Mouse (Mus musculus) cerebellum, postnatal 10 days (tissue): ENCODE data around the gene Dnaaf3.
"Not testable (repeated sequence)": the region's sequence is repeated elsewhere in the genome, so short reads cannot be mapped to it uniquely, and the experiment has no call there.

ENCODE experiments used
- DNase-seq, 2 experiments: peaks; one replicate each; pipeline ENCODE4 v3.0.0; 2021; ENCODE audit warnings: mixed read lengths in 2 of 2

Gene Dnaaf3

GRCm38 (mm10) chr7:4532005-4532729, at the start of gene Dnaaf3:
Gene Dnaaf3 (minus strand): TSS chr7:4532453.
- DNase-seq, result peak; percentile 56 to 64

DNA sequence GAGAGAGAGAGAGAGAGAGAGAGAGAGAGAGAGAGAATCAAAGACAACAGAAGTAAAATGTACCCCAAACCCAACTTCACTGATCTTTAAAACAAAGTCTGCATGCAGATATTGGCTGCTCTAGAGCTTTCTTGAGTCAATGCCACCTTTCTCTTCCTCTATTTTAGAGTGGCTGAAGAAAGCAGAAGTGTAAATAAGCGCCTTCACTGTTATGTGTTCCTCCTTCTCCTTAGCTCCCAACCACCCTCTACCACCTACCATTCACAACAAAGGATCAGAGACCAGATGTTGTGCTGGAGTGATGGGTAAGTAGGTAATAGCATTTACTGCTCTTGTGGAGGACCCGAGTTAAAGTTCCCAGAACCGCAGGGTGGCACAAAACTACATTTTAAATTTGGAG, 49.2 kb upstream of the Dnaaf3 start:
- DNase-seq, result not testable (repeated sequence)

- not testable (repeated sequence) for DNase-seq
Observed at GRCm38 (mm10) chr7:4572361-4572760, 40.1 kb upstream of the Dnaaf3 start.

DNA sequence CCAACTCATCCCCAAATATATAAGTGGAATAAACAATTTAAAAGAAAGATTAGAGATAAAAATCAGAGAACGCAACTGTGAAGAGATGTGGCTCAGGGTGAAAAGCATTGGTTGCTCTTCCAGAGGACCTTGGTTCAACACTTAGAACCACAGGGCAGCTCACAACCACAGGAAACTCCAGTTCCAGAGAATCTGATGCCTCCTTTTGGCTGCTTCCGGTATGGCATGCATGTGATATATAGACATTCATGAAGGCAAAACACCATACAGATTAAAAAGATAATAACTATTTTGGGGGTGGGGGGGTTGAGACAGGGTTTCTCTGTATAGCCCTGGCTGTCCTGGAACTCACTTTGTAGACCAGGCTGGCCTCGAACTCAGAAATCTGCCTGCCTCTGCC, 30.4 kb upstream of the Dnaaf3 start:
- peak in 1 of 2 experiments; percentile 22 for DNase-seq

DNA sequence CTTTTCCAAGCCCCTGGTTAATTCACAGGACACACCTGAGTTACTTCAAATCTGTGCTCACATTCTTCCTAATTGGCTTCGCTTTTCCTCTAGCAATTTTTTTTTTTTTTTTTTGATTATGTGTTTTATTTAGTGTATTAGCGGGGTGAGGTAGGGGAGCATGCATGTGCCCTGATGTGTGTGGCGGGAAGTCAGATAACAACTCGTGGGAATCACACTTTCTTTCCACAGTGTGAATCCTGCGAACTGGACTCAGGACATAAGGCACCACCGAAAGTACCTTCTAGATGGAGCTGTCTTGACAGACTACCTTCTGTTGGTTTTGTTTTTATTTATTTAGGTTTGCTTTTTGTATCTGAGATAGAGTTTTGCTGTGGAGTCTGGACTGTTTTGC, 24.9 kb upstream of the Dnaaf3 start:
- DNase-seq, result no peak

DNA sequence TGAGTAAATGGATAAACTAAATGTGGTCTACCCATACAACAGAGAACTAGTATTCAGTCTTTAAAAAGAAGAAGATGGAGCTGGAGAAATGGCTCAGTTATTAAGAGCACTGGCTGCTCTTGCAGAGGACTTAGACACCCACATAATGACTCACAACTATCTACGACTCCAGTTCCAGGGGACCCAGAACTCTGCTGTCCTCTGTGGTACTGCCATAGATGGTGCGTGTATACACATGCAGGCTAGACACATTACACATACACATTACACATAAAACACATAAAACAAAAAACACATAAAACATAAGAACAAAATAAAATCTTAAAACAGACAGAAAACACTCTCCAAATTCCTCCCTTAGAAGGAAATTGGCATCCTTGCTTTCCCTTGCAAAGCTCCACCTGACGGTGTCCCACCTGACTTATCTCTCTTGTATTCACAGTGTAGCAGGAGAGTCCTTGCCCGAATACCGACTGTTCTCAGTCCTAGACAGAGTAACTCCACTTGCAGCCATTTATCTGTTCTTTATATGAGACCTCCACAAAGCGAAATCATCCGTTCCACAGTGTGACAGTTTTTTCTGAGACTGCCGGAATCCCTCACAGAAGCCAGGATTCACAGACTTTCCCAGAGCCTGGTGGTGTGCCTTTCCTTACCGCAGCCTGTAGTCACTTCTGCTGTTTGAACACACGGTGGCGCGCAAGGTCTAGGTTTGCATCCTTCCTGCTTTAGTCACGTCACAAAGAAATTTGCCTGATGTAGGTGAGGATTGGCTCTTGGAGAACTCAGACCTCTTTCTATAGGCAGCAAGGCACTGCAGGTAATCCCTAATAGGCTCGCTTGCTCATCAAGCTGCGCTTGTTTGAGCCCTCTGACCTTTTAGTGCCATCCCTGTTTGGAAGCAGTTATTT, 24.3 kb upstream of the Dnaaf3 start:
- peak; percentile 89 to 91 for DNase-seq

DNA sequence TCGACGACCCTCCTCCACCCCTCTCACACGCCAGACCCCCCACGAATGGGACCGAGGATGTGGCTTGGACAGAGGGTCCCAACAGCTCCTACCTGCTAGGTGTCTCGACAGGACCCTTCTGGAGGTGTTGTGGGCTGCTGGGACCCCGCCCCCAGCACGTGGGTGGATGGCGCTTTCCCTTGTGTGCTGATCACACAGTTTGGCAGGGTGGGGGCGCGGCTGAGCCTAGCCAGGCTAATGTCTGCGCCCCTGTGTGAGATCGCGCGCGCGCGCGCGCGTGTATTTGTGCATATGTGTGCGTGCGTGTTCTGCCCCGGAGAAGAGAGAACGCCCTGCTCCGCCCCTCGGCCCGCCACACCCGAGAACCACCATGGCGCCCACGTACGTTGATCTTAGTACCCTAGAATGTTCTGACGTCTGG, 15.0 kb upstream of the Dnaaf3 start, which contains the start of gene Syt5:
TSS of gene Syt5 (minus strand) at position 321 of the 421 bp plus-strand sequence.
- DNase-seq, result peak; percentile 82 to 85

GRCm38 (mm10) chr7:4546591-4547131, 14.4 kb upstream of the Dnaaf3 start:
- DNase-seq, result peak; percentile 95 to 96

GRCm38 (mm10) chr7:4546050-4546449, 13.8 kb upstream of the Dnaaf3 start:
- peak in 1 of 2 experiments; percentile 32 for DNase-seq

DNA sequence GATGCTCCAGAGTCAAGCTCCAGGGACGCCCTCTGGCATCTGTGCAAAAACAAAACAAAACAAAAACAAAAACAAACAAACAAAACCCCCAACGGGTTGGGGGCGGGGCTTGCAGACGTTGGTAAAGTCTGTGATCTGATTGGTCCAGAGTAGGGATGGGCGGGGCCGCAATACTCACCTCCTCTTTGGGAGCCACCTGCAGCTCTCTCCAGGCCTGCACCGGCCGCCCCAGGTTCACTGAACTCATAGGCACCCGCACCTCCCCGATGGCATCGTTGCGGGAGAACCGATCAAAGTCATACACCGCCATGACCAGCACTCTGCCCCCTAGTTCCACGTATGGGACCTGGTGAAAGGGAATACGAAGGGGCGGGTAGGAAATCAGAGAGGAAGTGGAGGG, 9.8 kb upstream of the Dnaaf3 start:
- no peak for DNase-seq

- DNase-seq, result no peak
Observed at GRCm38 (mm10) chr7:4541344-4541743, 9.1 kb upstream of the Dnaaf3 start.

DNA sequence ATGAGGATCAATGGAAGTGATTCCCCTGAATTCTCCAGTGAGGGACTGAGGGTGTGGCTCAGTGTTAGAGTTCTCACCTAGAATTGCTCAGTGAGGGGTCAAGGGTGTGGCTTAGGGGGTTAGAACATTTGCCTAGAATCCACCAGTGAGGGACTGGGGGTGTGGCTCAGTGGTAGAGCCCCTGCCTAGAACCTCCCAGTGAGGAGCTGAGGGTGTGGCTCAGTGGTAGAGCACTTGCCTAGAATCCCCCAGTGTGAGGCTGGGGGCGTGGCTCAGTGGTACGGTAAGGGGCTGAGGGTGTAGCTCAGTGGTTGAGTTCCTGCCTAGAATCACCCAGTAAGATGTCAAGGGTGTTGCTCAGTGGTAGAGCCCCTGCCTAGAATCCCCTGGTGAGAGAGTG, 6.8 kb upstream of the Dnaaf3 start:
- DNase-seq, result no peak

DNA sequence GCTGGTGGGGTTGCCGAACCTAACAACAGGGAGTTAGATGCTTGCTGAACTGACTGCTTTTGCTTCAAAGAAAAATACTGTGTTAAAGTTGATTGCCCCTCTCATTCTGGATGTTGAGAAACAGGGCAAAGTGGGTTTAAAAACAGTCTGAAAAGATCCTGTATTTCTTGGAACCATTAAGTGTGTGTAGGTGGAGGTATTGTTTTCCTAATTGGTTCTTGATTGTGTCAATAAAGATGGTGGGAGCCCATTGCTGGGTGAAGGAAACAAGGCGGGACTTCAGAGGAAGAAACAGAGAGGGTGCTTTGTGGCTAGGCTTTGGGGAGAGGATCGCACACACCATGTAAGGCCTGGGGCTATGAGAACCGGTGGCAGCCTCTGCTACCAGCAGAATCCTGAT, 4.9 kb upstream of the Dnaaf3 start:
- no peak for DNase-seq

DNA sequence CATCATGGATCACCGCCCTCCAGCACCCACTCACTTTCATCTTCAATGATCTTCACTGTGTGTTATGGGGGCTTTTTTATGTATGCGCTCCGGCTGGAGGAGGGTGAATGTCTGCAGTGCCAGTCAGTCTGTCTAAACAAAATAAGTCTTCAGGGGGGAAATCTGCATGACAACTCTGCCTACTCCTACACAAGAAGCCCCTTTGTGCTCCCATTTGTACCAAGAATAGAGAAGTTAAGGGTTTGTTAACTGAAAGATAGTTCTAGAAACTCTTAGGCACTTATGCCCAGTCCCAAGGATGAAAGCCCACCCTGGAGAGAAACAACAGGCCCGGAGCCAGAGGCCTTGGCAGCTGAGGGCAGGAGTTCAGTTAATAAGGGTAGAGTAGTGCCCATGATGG, 4.1 kb upstream of the Dnaaf3 start:
- no peak for DNase-seq

GRCm38 (mm10) chr7:4530166-4530565, 2.1 kb downstream of the Dnaaf3 start:
- DNase-seq, result not testable (repeated sequence)

GRCm38 (mm10) chr7:4527302-4527689, 5.0 kb downstream of the Dnaaf3 start:
- DNase-seq, result no peak

DNA sequence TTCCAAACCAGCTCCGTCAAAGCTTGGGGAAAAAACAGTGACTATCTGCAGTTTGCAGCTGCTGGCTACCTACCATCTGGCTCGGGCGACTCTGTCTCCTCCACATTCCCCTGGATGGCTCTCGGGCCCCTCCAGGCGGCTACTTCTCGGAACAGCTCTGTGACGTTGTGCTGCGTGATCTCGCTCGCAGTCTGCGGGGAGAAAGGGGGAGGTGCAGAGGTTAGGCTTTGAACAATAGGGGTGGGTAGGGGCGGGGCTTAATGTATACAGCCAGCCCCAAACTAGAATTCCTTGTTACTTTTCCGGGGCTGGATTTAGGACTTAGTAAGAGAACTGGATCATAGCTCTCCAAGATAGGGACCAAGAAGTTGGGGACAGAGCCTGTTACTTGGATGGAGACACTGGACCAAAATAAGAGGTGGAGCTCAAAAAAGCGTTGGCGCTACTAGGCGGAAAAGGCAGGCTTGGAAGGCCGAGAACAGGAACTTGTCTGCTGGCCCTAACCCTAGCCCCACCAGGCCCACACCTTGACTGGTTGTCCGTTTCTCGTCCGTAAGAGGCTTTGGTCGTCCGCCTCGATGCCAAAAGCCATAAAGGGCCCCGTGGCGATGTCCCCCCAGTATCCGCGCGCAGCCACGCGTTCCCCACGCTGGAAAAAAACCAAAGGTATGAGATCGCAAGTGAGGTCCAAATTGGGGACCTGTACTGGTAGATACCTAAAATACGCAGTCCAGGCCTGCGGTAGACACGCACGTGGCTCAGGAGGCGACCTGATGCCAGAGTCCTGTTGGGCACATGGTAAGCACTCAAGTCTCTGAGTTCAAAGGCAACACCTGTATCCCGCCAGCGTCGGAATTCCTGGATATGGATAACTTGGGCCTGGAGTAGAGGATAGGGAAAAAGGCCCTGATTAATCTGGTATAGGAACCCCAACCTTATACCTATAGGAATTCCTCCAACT, 5.6 kb downstream of the Dnaaf3 start:
- DNase-seq, result peak; percentile 85 to 87

DNA sequence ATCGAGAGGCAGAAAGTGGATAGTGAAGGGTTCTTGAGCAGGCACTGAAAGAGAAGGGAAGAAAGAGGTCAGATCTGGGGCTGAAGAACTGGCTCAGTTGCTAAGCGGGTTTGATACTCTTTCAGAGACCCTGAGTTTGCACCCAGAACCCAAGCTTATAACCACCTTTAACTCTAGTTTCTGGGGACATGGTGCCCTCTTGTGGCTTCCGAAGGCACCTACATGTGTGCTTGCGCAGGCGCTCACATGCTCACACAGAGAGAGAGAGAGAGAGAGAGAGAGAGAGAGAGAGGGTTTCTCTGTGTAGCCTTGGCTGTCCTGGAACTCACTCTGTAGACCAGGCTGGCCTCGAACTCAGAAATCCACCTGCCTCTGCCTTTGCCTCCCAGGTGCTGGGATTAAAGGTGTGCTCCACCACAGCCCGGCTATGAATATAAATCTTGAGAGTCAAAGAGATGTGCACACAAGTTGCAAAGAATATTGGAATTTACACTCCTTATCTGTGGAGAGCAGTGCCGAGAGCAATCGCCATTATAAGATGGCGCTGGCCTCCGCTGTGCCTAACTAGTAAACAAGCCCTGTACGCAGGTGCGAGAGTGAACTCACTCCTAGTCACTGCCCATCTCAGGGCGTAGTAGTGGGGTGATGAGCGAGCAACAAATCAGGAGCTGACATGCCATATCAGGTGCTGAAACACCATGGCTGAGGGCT, 7.9 kb downstream of the Dnaaf3 start, which contains the start of gene Tnni3:
TSS of gene Tnni3 (minus strand) at position 18 of the 711 bp plus-strand sequence.
- peak; percentile 63 to 67 for DNase-seq

DNA sequence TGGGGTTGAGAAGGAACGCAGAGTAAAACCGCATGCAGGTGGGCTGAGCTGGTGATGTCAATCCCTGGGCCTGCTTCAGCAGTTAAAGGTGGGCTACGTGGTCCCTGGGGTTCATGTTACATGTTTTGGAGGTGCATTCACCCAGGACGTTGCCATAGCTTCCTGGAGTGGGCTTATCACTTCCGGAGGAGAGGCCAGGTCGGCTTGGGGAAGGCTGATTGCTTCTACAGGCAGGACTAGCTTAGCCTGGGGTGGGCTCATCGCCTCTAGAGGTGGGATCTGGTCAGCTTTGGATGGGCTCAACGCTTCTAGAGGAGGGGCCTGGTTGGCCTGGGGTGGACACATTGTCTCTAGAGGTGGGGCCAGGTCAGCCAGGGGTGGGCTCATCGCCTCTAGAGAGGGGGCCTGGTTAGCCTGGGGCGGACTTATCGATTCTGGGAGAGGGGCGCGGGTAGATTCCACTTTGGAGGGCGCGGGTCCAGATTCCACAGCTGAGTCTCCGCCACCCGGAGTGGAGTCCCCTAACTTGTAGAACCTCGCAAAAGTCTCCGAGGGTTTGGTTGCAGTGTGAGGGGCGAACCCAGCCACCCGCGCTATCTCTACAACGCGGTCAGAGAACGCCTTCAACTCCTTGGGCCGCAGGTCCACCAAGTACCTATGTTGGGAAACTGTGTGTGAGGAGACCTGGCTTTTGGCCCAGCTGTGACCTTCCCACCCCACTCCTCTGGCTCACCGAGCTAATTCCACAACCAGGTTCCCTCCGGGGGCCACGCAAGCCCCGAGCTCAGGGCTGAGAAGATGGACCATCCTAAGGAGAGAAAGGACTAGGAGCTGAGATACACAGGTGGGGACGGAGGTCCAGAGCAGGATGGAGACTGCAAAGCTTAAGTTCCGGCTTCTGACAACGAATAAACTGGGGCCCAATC, 8.8 kb downstream of the Dnaaf3 start:
- DNase-seq, result no peak

GRCm38 (mm10) chr7:4522292-4522691, 10.0 kb downstream of the Dnaaf3 start:
- DNase-seq, result no peak
